In genomic region chr14:22144014-22144413, GRCm38 (mm10) we compare ENCODE assay signal across 25 mouse cellular contexts.
DNase-seq lines count a peak whose midpoint lies in the region; ATAC-seq and TF ChIP-seq lines count a peak whose summit lies in the region.
"Had no signal": no experiment of that assay in that cellular context is flagged by ENCODE, and none has a peak within 500 bp of the region (broad histone marks: within the 10 kb centered on the region; RNA-seq: fewer than 3 reads in every experiment).

No protein-coding gene starts in this region.

- no peak overlapping the region for H3K9ac ChIP-seq in midbrain, embryonic 15.5 days
- no peak overlapping the region for H3K9ac ChIP-seq in ES-E14 (ENCODE audit: insufficient read depth, low read depth, low read length, poor library complexity, severe bottlenecking)
- H3K9ac ChIP-seq: heart, embryonic 15.5 days; limb, embryonic 15.5 days; liver, embryonic 14.5 days; lung, embryonic 14.5 days had no signal

- H3K4me2 ChIP-seq in midbrain, embryonic 15.5 days = no peak overlapping the region
- H3K4me2 ChIP-seq: heart, embryonic 15.5 days; limb, embryonic 15.5 days; lung, embryonic 14.5 days had no signal

- no peak overlapping the region for H3K27ac ChIP-seq in midbrain, embryonic 10.5 days (replicated peaks)
- H3K27ac ChIP-seq in midbrain, embryonic 15.5 days = no peak overlapping the region
- no peak overlapping the region for H3K27ac ChIP-seq in ES-E14 (ENCODE audit: insufficient read depth, low read depth, low read length, poor library complexity, severe bottlenecking)
- no peak overlapping the region for H3K27ac ChIP-seq in limb, embryonic 10.5 days
- H3K27ac ChIP-seq: embryonic facial prominence, embryonic 10.5 days; heart, embryonic 15.5 days; hindbrain, postnatal 0 days; left cerebral cortex, adult 2 months; limb, embryonic 15.5 days; liver, embryonic 14.5 days had no signal

- DNase-seq in midbrain, embryonic 10.5 days (ENCODE audit: low spot score) = peak; percentile 38
- DNase-seq in ES-E14 (ENCODE audit: low read depth, low spot score) (peak; percentile 90), ZHBTc4 (ENCODE audit: low read depth, low spot score) (peak; percentile 93)
- peak; percentile 28 for DNase-seq in limb, embryonic 10.5 days (ENCODE audit: low spot score)
- no peak for DNase-seq in c-Kit-positive CD71-positive TER-119-positive erythroid progenitor cells, embryonic 14.5 days (ENCODE audit: low spot score)
- no peak for DNase-seq in adrenal gland, adult 8-10 months
- DNase-seq: B cell, adult 2 months; cerebellum, adult 2 months; cerebellum, postnatal 25 days; gastrocnemius, postnatal 25 days; heart, postnatal 36 days; kidney, adult 11 months; lung, embryonic 14.5 days; right cerebral cortex, postnatal 14 days; thymus, postnatal 14 days had no signal

- 4% methylated on average over 3 of the region's 3 CpGs for WGBS in midbrain, embryonic 10.5 days
- 13% methylated on average over 3 of the region's 3 CpGs for whole genome bisulfite sequencing in midbrain, embryonic 15.5 days
- WGBS in limb, embryonic 10.5 days = 11% methylated on average over 3 of the region's 3 CpGs

- H3K4me3 ChIP-seq in midbrain, embryonic 10.5 days = no peak overlapping the region
- H3K4me3 ChIP-seq in midbrain, embryonic 15.5 days = no peak overlapping the region
- H3K4me3 ChIP-seq in ES-E14 (ENCODE audit: insufficient read depth in 1 of 2, low read depth in 1 of 2, low read length in 2 of 2, poor library complexity in 1 of 2, severe bottlenecking in 1 of 2) = no peak overlapping the region
- no peak overlapping the region for H3K4me3 ChIP-seq in limb, embryonic 10.5 days
- H3K4me3 ChIP-seq: embryonic facial prominence, embryonic 10.5 days; heart, embryonic 15.5 days; left cerebral cortex, adult 2 months; limb, embryonic 15.5 days had no signal

- in situ Hi-C loops in ES-E14 (cut with MboI; ENCODE audit: low sequenced_read_pairs in 2 of 2, unreplicated experiment in 2 of 2) = no loop called here

- H3K27me3 ChIP-seq in midbrain, embryonic 10.5 days (ENCODE audit: low read depth, poor library complexity, severe bottlenecking) = peaks cover 23% of the 10 kb centered on the region
- H3K27me3 ChIP-seq in midbrain, embryonic 15.5 days (replicated peaks) = no peaks in the 10 kb centered on the region
- H3K27me3 ChIP-seq in limb, embryonic 10.5 days (ENCODE audit: low read depth, poor library complexity, severe bottlenecking) = peaks cover 23% of the 10 kb centered on the region
- H3K27me3 ChIP-seq: CH12.LX; heart, embryonic 15.5 days; limb, embryonic 15.5 days had no signal

- H3K9me3 ChIP-seq in midbrain, embryonic 10.5 days (replicated peaks) = no peaks in the 10 kb centered on the region
- H3K9me3 ChIP-seq in midbrain, embryonic 15.5 days = no peaks in the 10 kb centered on the region
- H3K9me3 ChIP-seq in ES-E14 (ENCODE audit: control insufficient read depth, insufficient read depth, low read depth, low read length) = no peaks in the 10 kb centered on the region
- H3K9me3 ChIP-seq in limb, embryonic 10.5 days (replicated peaks) = no peaks in the 10 kb centered on the region
- H3K9me3 ChIP-seq: embryonic facial prominence, embryonic 10.5 days; heart, embryonic 15.5 days; limb, embryonic 15.5 days had no signal

- ATAC-seq in midbrain, embryonic 15.5 days (replicated peaks) = no peak
- ATAC-seq: forebrain, embryonic 16.5 days; hindbrain, postnatal 0 days; midbrain, embryonic 16.5 days had no signal

- H3K36me3 ChIP-seq in midbrain, embryonic 10.5 days = no peaks in the 10 kb centered on the region
- H3K36me3 ChIP-seq in midbrain, embryonic 15.5 days (replicated peaks) = no peaks in the 10 kb centered on the region
- no peaks in the 10 kb centered on the region for H3K36me3 ChIP-seq in ES-E14 (ENCODE audit: control insufficient read depth, insufficient read depth, low read length, poor library complexity, severe bottlenecking)
- H3K36me3 ChIP-seq in limb, embryonic 10.5 days = no peaks in the 10 kb centered on the region
- H3K36me3 ChIP-seq: embryonic facial prominence, embryonic 10.5 days; heart, embryonic 15.5 days; limb, embryonic 15.5 days had no signal

- peaks cover 31% of the 10 kb centered on the region for H3K4me1 ChIP-seq in midbrain, embryonic 10.5 days
- H3K4me1 ChIP-seq in midbrain, embryonic 15.5 days = peaks cover 6% of the 10 kb centered on the region; the same call in 1 of the 2 replicates
- H3K4me1 ChIP-seq in ES-E14 (ENCODE audit: control insufficient read depth in 2 of 2, insufficient read depth in 2 of 2, low read length in 2 of 2, poor library complexity in 1 of 2) = 0 out of 4 replicates have a peak, but pooled peaks cover 0 to 1% of the 10 kb centered on the region in 2 experiments
- H3K4me1 ChIP-seq in limb, embryonic 10.5 days = peaks cover 40% of the 10 kb centered on the region

TF ChIP-seq in ES-E14, 5 proteins besides CTCF, POLR2A, EP300 and RAD21:
- TF ChIP-seq ZC3H11A (IDR thresholded peaks at IDR 0.05; ENCODE audit: borderline replicate concordance, low read depth, low read length) = no peak
- no peak for TF ChIP-seq ZNF384 (IDR thresholded peaks at IDR 0.05; ENCODE audit: low read depth, low read length)
- TF ChIP-seq MAFK (IDR thresholded peaks at IDR 0.05; ENCODE audit: insufficient read depth, low read depth, low read length) = no peak
- no peak for TF ChIP-seq CHD2 (IDR thresholded peaks at IDR 0.05; ENCODE audit: low read depth, low read length)
- no peak for TF ChIP-seq HCFC1 (IDR thresholded peaks at IDR 0.05; ENCODE audit: borderline replicate concordance, insufficient read depth, low read length)

Comparison
In these comparisons a context has a peak if more than half of its experiments do, and no peak if none do; other contexts are left out.
1. DNase-seq: peak in midbrain, embryonic 10.5 days (single experiment), ES-E14 (single experiment), ZHBTc4 (single experiment) and limb, embryonic 10.5 days (single experiment); none in c-Kit-positive CD71-positive TER-119-positive erythroid progenitor cells, embryonic 14.5 days (single experiment) and adrenal gland, adult 8-10 months (single experiment).